Mouse (Mus musculus) heart, adult 2 months (tissue): ENCODE measurements around the gene Gtf2f1. TPM values are rescaled to one million over a fixed set of nuclear protein-coding genes. Genes with fewer than 3 reads are reported as not detected.

Experiments used
- DNase-seq, 2 experiments: peaks; one replicate each; pipeline ENCODE4 v3.0.0; 2021
- H3K27ac ChIP-seq: fragments of 200-600 bp; 2 replicates; pipeline ENCODE4 v1.8.1; 2022
- H3K27me3 ChIP-seq: fragments of 200-500 bp; 2 replicates; pipeline ENCODE4 v1.6.1; 2012; ENCODE audit warnings: mild to moderate bottlenecking, low read length, inconsistent platforms, mixed read lengths; ENCODE audit not compliant: control insufficient read depth, insufficient read depth
- H3K36me3 ChIP-seq: fragments of 200-500 bp; 2 replicates; pipeline ENCODE4 v1.6.1; 2012; ENCODE audit warnings: low read length, inconsistent platforms; ENCODE audit not compliant: control insufficient read depth, insufficient read depth
- H3K4me1 ChIP-seq: fragments of 200-500 bp; 2 replicates; pipeline ENCODE4 v1.6.1; 2011; ENCODE audit warnings: low read length; ENCODE audit not compliant: control insufficient read depth, insufficient read depth
- H3K4me3 ChIP-seq: fragments of 200-600 bp; 2 replicates; pipeline ENCODE4 v1.8.1; 2022
- H3K79me2 ChIP-seq: fragments of 200-500 bp; replicated peaks from 2 replicates; pipeline ENCODE4 v1.6.1; 2012; ENCODE audit warnings: mild to moderate bottlenecking, inconsistent platforms, low read length, moderate library complexity, mixed read lengths; ENCODE audit not compliant: control insufficient read depth, insufficient read depth
- H3K9ac ChIP-seq: fragments of 200-500 bp; 2 replicates; pipeline ENCODE4 v1.6.1; 2012; ENCODE audit warnings: low read depth, mild to moderate bottlenecking, control low read depth, inconsistent platforms, low read length, mixed read lengths
- CTCF ChIP-seq: fragments of 200-600 bp; IDR thresholded peaks from 2 replicates; pipeline ENCODE4 v1.8.1; 2022; ENCODE audit warnings: antibody characterized with exemption, mild to moderate bottlenecking, moderate library complexity
- EP300 ChIP-seq: fragments of 200-500 bp; IDR thresholded peaks from 2 replicates; pipeline ENCODE4 v1.6.1; 2011; ENCODE audit warnings: low read depth, low read length, control low read depth; ENCODE audit not compliant: insufficient read depth
- POLR2A ChIP-seq: fragments of 200-500 bp; IDR thresholded peaks from 2 replicates; pipeline ENCODE4 v1.6.1; 2011; ENCODE audit warnings: mild to moderate bottlenecking, low read depth, low read length, control low read depth; ENCODE audit not compliant: insufficient read depth
- WGBS: fragments of 180-500 bp; shearing (Covaris S2); methylation state at CpG from one replicate; pipeline ENCODE4 v1.1.7; 2018; 5-methylcytosine and 5-hydroxymethylcytosine counted together
- intact Hi-C: fragments of 180-260 bp; cut with DNase I; formaldehyde crosslinking; loops from one replicate; pipeline ENCODE4 v1.15.1; 2025
- polyA plus RNA-seq: library from polyadenylated mRNA; depleted of rRNA; stranded (reverse); fragments of >200 nt; gene quantifications from 2 replicates; pipeline ENCODE4 v1.2.3, GENCODE M21; 2012
- total RNA-seq, 2 experiments: library from RNA; stranded (reverse); gene quantifications; 2 replicates each; pipeline ENCODE4 v1.2.3; 2021

Gtf2f1 gene
- total and polyA plus RNA-seq, 3 experiments: 12.3 to 20.7 (median 20.7) TPM

- H3K27me3 ChIP-seq: no peaks in the 10 kb centered on the region
- no peaks in the 10 kb centered on the region for H3K36me3 ChIP-seq
- DNase-seq: peak in 1 of 2 experiments; percentile 6
- no peak overlapping the region for H3K4me3 ChIP-seq
- no peaks in the 10 kb centered on the region for H3K79me2 ChIP-seq
- no peaks in the 10 kb centered on the region for H3K4me1 ChIP-seq
- intact Hi-C loops: no loop called here
- TF ChIP-seq EP300 (no peak), CTCF (no peak), POLR2A (no peak)
- 67% methylated on average over 3 of the region's 3 CpGs for WGBS
- H3K9ac ChIP-seq: no peak overlapping the region
- H3K27ac ChIP-seq: no peak overlapping the region
Observed at GRCm38 (mm10) chr17:56975391-56975790, 35.7 kb downstream of the Gtf2f1 start.

- WGBS: 76% methylated on average over 5 of the region's 5 CpGs
- no peak overlapping the region for H3K4me3 ChIP-seq
- H3K4me1 ChIP-seq: no peaks in the 10 kb centered on the region
- no peak overlapping the region for H3K27ac ChIP-seq
- intact Hi-C loops: no loop called here
- no peaks in the 10 kb centered on the region for H3K36me3 ChIP-seq
- no peaks in the 10 kb centered on the region for H3K27me3 ChIP-seq
- TF ChIP-seq EP300 (no peak), POLR2A (no peak), CTCF (no peak)
- no peak overlapping the region for H3K9ac ChIP-seq
- no peaks in the 10 kb centered on the region for H3K79me2 ChIP-seq
- DNase-seq: peak in 1 of 2 experiments; percentile 5
Observed at GRCm38 (mm10) chr17:56974708-56975240, 36.3 kb downstream of the Gtf2f1 start.

GRCm38 (mm10) chr17:56973956-56974707, 37.0 kb downstream of the Gtf2f1 start:
- intact Hi-C loops: no loop called here
- H3K4me3 ChIP-seq: no peak overlapping the region
- WGBS: 62% methylated on average over 13 of the region's 14 CpGs
- TF ChIP-seq POLR2A: no peak
- no peaks in the 10 kb centered on the region for H3K4me1 ChIP-seq
- H3K27me3 ChIP-seq: no peaks in the 10 kb centered on the region
- no peak overlapping the region for H3K9ac ChIP-seq
- DNase-seq: no peak
- no peak overlapping the region for H3K27ac ChIP-seq
- H3K36me3 ChIP-seq: no peaks in the 10 kb centered on the region
- no peaks in the 10 kb centered on the region for H3K79me2 ChIP-seq

GRCm38 (mm10) chr17:56970081-56970480, 41.0 kb downstream of the Gtf2f1 start:
- WGBS: 52% methylated on average over 5 of the region's 5 CpGs
- H3K9ac ChIP-seq: no peak overlapping the region
- TF ChIP-seq POLR2A (no peak), EP300 (no peak)
- no peaks in the 10 kb centered on the region for H3K4me1 ChIP-seq
- intact Hi-C loops: no loop called here
- H3K36me3 ChIP-seq: no peaks in the 10 kb centered on the region
- no peak overlapping the region for H3K4me3 ChIP-seq
- DNase-seq: no peak
- no peak overlapping the region for H3K27ac ChIP-seq
- H3K27me3 ChIP-seq: no peaks in the 10 kb centered on the region
- no peaks in the 10 kb centered on the region for H3K79me2 ChIP-seq

- Histone ChIP-seq H3K36me3 (no peaks in the 10 kb centered on the region), H3K4me1 (no peaks in the 10 kb centered on the region), H3K79me2 (no peaks in the 10 kb centered on the region), H3K27me3 (no peaks in the 10 kb centered on the region), H3K4me3 (no peak overlapping the region), H3K9ac (no peak overlapping the region), H3K27ac (no peak overlapping the region)
- DNase-seq: no peak
- WGBS: 38% methylated on average over 3 of the region's 3 CpGs
- intact Hi-C loops: no loop called here
- TF ChIP-seq EP300: no peak
- TF ChIP-seq CTCF: no peak
- no peak for TF ChIP-seq POLR2A
Observed at GRCm38 (mm10) chr17:56969321-56969720, 41.8 kb downstream of the Gtf2f1 start.

GRCm38 (mm10) chr17:56963646-56964045, 47.4 kb downstream of the Gtf2f1 start:
- H3K4me3 ChIP-seq: no peak overlapping the region
- no peaks in the 10 kb centered on the region for H3K36me3 ChIP-seq
- DNase-seq: no peak
- TF ChIP-seq POLR2A (no peak), EP300 (no peak), CTCF (no peak)
- intact Hi-C loops: no loop called here
- no peak overlapping the region for H3K9ac ChIP-seq
- H3K79me2 ChIP-seq: no peaks in the 10 kb centered on the region
- 82% methylated on average over 6 of the region's 6 CpGs for WGBS
- no peak overlapping the region for H3K27ac ChIP-seq
- no peaks in the 10 kb centered on the region for H3K4me1 ChIP-seq
- H3K27me3 ChIP-seq: peaks cover 2% of the 10 kb centered on the region; the same call in 1 of the 2 replicates
